8 mouse cellular contexts compared by ENCODE assay signal in the genomic region with DNA sequence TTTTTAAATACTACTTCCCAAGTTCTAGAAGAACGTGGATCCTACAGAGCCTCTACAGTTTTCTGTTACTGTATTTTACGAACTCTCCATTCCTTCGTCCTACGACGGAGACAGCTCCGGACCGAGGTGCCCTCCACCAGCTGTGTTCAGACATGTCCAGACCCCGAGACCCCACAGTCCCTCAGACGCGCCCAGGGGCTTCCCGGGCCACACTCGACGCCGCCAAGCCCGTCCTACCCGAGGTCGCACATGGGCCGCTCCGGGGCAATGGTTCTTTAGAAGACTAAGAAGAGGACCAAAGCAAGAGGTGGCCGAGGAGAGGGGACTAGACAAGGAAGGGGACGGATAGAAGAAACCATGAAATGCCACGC. TPM values are rescaled to one million over a fixed set of nuclear protein-coding genes. Genes with fewer than 3 reads are reported as not detected.
DNase-seq lines count a peak whose midpoint lies in the region; ATAC-seq and TF ChIP-seq lines count a peak whose summit lies in the region.

No protein-coding gene starts in this region.

- H3K4me1 ChIP-seq in lung, embryonic 16.5 days (replicated peaks; ENCODE audit: control insufficient read depth, insufficient read depth, low read length): peaks cover 13% of the 10 kb centered on the region
- H3K4me1 ChIP-seq in limb, embryonic 12.5 days (replicated peaks): peaks cover 15% of the 10 kb centered on the region
- H3K4me1 ChIP-seq in olfactory bulb, adult 2 months (ENCODE audit: control insufficient read depth, insufficient read depth, low read length): peaks cover 6% of the 10 kb centered on the region; the same call in 1 of the 2 replicates

- peaks cover 8% of the 10 kb centered on the region for H3K36me3 ChIP-seq in lung, embryonic 16.5 days (ENCODE audit: control insufficient read depth, insufficient read depth, low read length)
- peaks cover 27% of the 10 kb centered on the region for H3K36me3 ChIP-seq in limb, embryonic 12.5 days

- under 1% methylated on average over 22 of the region's 22 CpGs for WGBS in lung, embryonic 16.5 days
- under 1% methylated on average over 22 of the region's 22 CpGs for WGBS in limb, embryonic 12.5 days
- under 1% methylated on average over 22 of the region's 22 CpGs for WGBS in olfactory bulb, adult 2 months

- peak; percentile 26; the same call in 1 of the 2 replicates for ATAC-seq in lung, embryonic 16.5 days (ENCODE audit: low read depth)
- ATAC-seq in erythroblast, adult 5-6 weeks (replicated peaks; ENCODE audit: low FRiP score, poor library complexity, severe bottlenecking): peak; percentile 64
- peak; percentile 69 for ATAC-seq in limb, embryonic 12.5 days (ENCODE audit: insufficient number of reproducible peaks, insufficient read depth, low FRiP score, low TSS enrichment, low read depth)

- H3K27ac ChIP-seq in lung, embryonic 16.5 days (ENCODE audit: low read length): peak overlapping the region; percentile 60; the same call in 1 of the 2 replicates
- H3K27ac ChIP-seq in limb, embryonic 12.5 days: peak overlapping the region; percentile 84
- H3K27ac ChIP-seq in olfactory bulb, adult 2 months (ENCODE audit: insufficient read depth, low read depth, low read length): peak overlapping the region; percentile 47; the same call in 1 of the 2 replicates

- H3K9ac ChIP-seq in lung, embryonic 16.5 days (ENCODE audit: low read length): peak overlapping the region; percentile 89
- peak overlapping the region; percentile 90 for H3K9ac ChIP-seq in limb, embryonic 12.5 days (replicated peaks)

- no peaks in the 10 kb centered on the region for H3K9me3 ChIP-seq in lung, embryonic 16.5 days (ENCODE audit: control insufficient read depth, low read length)
- H3K9me3 ChIP-seq in limb, embryonic 12.5 days: no peaks in the 10 kb centered on the region

- no peak for TF ChIP-seq POLR2A in olfactory bulb, adult 2 months (IDR thresholded peaks at IDR 0.05; ENCODE audit: insufficient read depth, low read depth, low read length)

- TF ChIP-seq CTCF in olfactory bulb, adult 2 months (IDR thresholded peaks at IDR 0.05; ENCODE audit: insufficient read depth, low read depth, low read length): no peak

- H3K4me3 ChIP-seq in lung, embryonic 16.5 days (ENCODE audit: low read length): peak overlapping the region; percentile 76
- peak overlapping the region; percentile 75 for H3K4me3 ChIP-seq in limb, embryonic 12.5 days (replicated peaks)
- H3K4me3 ChIP-seq in olfactory bulb, adult 2 months (ENCODE audit: insufficient read depth, low read depth, low read length): peak overlapping the region; percentile 86

- DNase-seq in lung, postnatal 10 days: no peak
- no peak for DNase-seq in right cerebral cortex, adult 2 months (ENCODE audit: low spot score in 2 of 2)
- no peak for DNase-seq in spleen, adult 12 weeks (ENCODE audit: low spot score)
- no peak for DNase-seq in adrenal gland, adult (ENCODE audit: inconsistent age in 2 of 2, low spot score in 1 of 2)

- peak overlapping the region; percentile 75 for H3K4me2 ChIP-seq in lung, embryonic 16.5 days (ENCODE audit: low read depth, low read length)
- peak overlapping the region; percentile 67 for H3K4me2 ChIP-seq in limb, embryonic 12.5 days

- no peaks in the 10 kb centered on the region for H3K27me3 ChIP-seq in lung, embryonic 16.5 days (ENCODE audit: control insufficient read depth, insufficient read depth, low read depth, low read length)
- H3K27me3 ChIP-seq in limb, embryonic 12.5 days: no peaks in the 10 kb centered on the region

RNA-seq across cellular contexts. Expression of gene Gtf2e1, which starts 0.4 kb away (rescaled TPM):
- polyA plus RNA-seq in lung, embryonic 16.5 days (2015; fragmentation: Nextera tagmentation; extraction: Ambion mirVana): 21.7 and 22.3 TPM in 2 replicates
- 3.1 and 6.1 TPM in 2 replicates for total RNA-seq in erythroblast, adult 5-6 weeks (2015; ENCODE audit: low replicate concordance)
- total RNA-seq in erythroblast, adult 5-6 weeks (2017; ENCODE audit: low replicate concordance): 2.8 and 3.8 TPM in 2 replicates
- polyA plus RNA-seq in limb, embryonic 12.5 days (2016; fragmentation: Nextera tagmentation; extraction: Ambion mirVana): 36.9 and 38.8 TPM in 2 replicates
- polyA plus RNA-seq in olfactory bulb, adult 2 months (2012; ENCODE audit: insufficient read depth, insufficient read length, low replicate concordance, missing spikeins): not detected in 2 replicates

RNA-seq across cellular contexts. Expression of gene Rabl3, which starts 0.5 kb away (rescaled TPM):
- polyA plus RNA-seq in lung, embryonic 16.5 days (2015; fragmentation: Nextera tagmentation; extraction: Ambion mirVana): 20.3 and 20.5 TPM in 2 replicates
- 4.4 and 5.4 TPM in 2 replicates for total RNA-seq in erythroblast, adult 5-6 weeks (2015; ENCODE audit: low replicate concordance)
- 1.5 and 2.0 TPM in 2 replicates for total RNA-seq in erythroblast, adult 5-6 weeks (2017; ENCODE audit: low replicate concordance)
- polyA plus RNA-seq in limb, embryonic 12.5 days (2016; fragmentation: Nextera tagmentation; extraction: Ambion mirVana): 33.9 and 36.2 TPM in 2 replicates
- polyA plus RNA-seq in olfactory bulb, adult 2 months (2012; ENCODE audit: insufficient read depth, insufficient read length, low replicate concordance, missing spikeins): not detected in 2 replicates

RNA-seq across cellular contexts. Expression of gene Hgd, which starts 40.7 kb away (rescaled TPM):
- polyA plus RNA-seq in lung, embryonic 16.5 days (2015; fragmentation: Nextera tagmentation; extraction: Ambion mirVana): 0.46 and 0.77 TPM in 2 replicates
- not detected in 2 replicates for total RNA-seq in erythroblast, adult 5-6 weeks (2015; ENCODE audit: low replicate concordance)
- total RNA-seq in erythroblast, adult 5-6 weeks (2017; ENCODE audit: low replicate concordance): not detected in 2 replicates
- 0.17 and 0.36 TPM in 2 replicates for polyA plus RNA-seq in limb, embryonic 12.5 days (2016; fragmentation: Nextera tagmentation; extraction: Ambion mirVana)
- polyA plus RNA-seq in olfactory bulb, adult 2 months (2012; ENCODE audit: insufficient read depth, insufficient read length, low replicate concordance, missing spikeins): not detected in 2 replicates

Comparison
In these comparisons a context has a peak if more than half of its experiments do, and no peak if none do; other contexts are left out.
1. RNA of gene Gtf2e1, which starts 0.4 kb away (polyA plus RNA-seq): 36.9 to 38.8 TPM in limb, embryonic 12.5 days and 21.7 to 22.3 TPM in lung, embryonic 16.5 days; not detected in olfactory bulb, adult 2 months; every median in the first group is over 10 times any median in the second.
2. RNA of gene Rabl3, which starts 0.5 kb away (polyA plus RNA-seq): 33.9 to 36.2 TPM in limb, embryonic 12.5 days and 20.3 to 20.5 TPM in lung, embryonic 16.5 days; not detected in olfactory bulb, adult 2 months; every median in the first group is over 10 times any median in the second.
3. Peak in every context shown above with its lines, with median percentiles within 50 percentile points of each other: ATAC-seq, H3K27ac ChIP-seq and H3K4me3 ChIP-seq.